Mouse (Mus musculus) left cerebral cortex, adult 2 months (tissue): Measurements from ENCODE around the gene Uba52. TPM values are rescaled to one million over a fixed set of nuclear protein-coding genes. Genes with fewer than 3 reads are reported as not detected.
A peak's percentile ranks its signal among the peaks of the same experiment; 100 is the strongest.

ENCODE experiments used
- DNase-seq, 2 experiments: peaks; one replicate each; pipeline ENCODE4 v3.0.0; 2021 to 2022; ENCODE audit warnings: low spot score in 2 of 2, mixed read lengths in 1 of 2; ENCODE audit errors: extremely low spot score in 1 of 2
- H3K27ac ChIP-seq: fragments of 200-600 bp; 2 replicates; pipeline ENCODE4 v1.8.1; 2022
- H3K4me3 ChIP-seq: fragments of 200-600 bp; 2 replicates; pipeline ENCODE4 v1.8.1; 2022
- CTCF ChIP-seq: fragments of 200-600 bp; IDR thresholded peaks from 2 replicates; pipeline ENCODE4 v1.8.1; 2022; ENCODE audit warnings: antibody characterized with exemption, mild to moderate bottlenecking, moderate library complexity
- intact Hi-C: fragments of 180-260 bp; cut with DNase I; formaldehyde crosslinking; loops from one replicate; pipeline ENCODE4 v1.15.1; 2025
- long read RNA-seq, 2 experiments: library from polyadenylated mRNA; stranded (forward); transcript quantifications; one replicate each; pipeline ENCODE4 v2.0.0; 2021; ENCODE audit warnings: borderline mapping rate in 2 of 2
- total RNA-seq, 2 experiments: library from RNA; stranded (reverse); gene quantifications; 2 replicates each; pipeline ENCODE4 v1.2.3; 2021

Gene Uba52
- 100 to 1,000 TPM; 788 to 861 TPM for total RNA-seq
- long read RNA-seq, experiment 1, transcript Uba52-203 (4 exons, 711 nt): major isoform, 169 of 212 reads
- long read RNA-seq, experiment 1, transcript Uba52-201 (4 exons, 541 nt): minor isoform, 18 of 212 reads
- long read RNA-seq, experiment 1, transcript Uba52-205 (4 exons, 705 nt): minor isoform, 13 of 212 reads
- long read RNA-seq, experiment 1, partial matches to known transcripts: 1 of 212 reads
- long read RNA-seq, experiment 1, other reads (novel, unspliced or antisense): 7 of 212 reads
- long read RNA-seq, experiment 2, transcript Uba52-205 (4 exons, 705 nt): minor isoform, 11 of 218 reads
- long read RNA-seq, experiment 2, transcript Uba52-201 (4 exons, 541 nt): minor isoform, 23 of 218 reads
- long read RNA-seq, experiment 2, transcript Uba52-203 (4 exons, 711 nt): major isoform, 174 of 218 reads
- long read RNA-seq, experiment 2, partial matches to known transcripts: 0 of 218 reads
- long read RNA-seq, experiment 2, other reads (novel, unspliced or antisense): 4 of 218 reads

GRCm38 (mm10) chr8:70510228-70510915, at the start of gene Uba52:
TSS of gene Uba52 (minus strand) at chr8:70510801.
- intact Hi-C loops: no loop called here
- no peak for TF ChIP-seq CTCF
- Histone ChIP-seq H3K4me3 (peak within 1 kb of the TSS; percentile 98), H3K27ac (peak within 1 kb of the TSS; percentile 93)
- peak; percentile 97 to 98 for DNase-seq

- peak in 1 of 2 experiments; percentile 45 for DNase-seq
Observed at GRCm38 (mm10) chr8:70560096-70560495, 49.5 kb upstream of the Uba52 start.

GRCm38 (mm10) chr8:70558983-70559382, 48.4 kb upstream of the Uba52 start:
- DNase-seq: no peak
- peak; percentile 42 for TF ChIP-seq CTCF
- intact Hi-C loops: no loop called here
- Histone ChIP-seq H3K27ac (no peak overlapping the region), H3K4me3 (no peak overlapping the region)

More at GRCm38 (mm10) chr8:70560096-70560495, 49.5 kb upstream of the Uba52 start:
- H3K27ac ChIP-seq: peak overlapping the region; percentile 76
- TF ChIP-seq CTCF: peak; percentile 58
- no peak overlapping the region for H3K4me3 ChIP-seq
- intact Hi-C loops: loop anchor here (1.0 kb wide), 1 partner anchor 25 kb away; no protein-coding TSS in a partner anchor

DNA sequence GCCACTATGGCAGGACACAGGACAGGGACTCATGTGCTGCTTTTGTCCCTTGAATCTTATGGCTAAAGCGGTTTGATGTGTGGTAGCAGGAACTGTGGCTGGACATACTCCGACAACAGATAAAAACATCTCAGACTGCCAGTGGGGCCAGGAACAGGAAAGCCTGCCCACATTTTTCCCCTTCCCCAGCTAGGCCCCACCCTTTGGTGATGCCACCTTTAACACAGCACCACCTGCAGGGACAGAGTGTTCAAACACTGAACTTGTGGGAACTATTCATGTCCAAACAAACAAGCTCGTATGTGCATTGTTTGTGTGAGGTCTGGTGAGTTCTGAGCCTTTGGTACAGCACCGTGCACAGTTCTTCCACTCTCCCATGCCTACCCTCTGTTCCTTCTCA, 47.7 kb upstream of the Uba52 start:
- peak overlapping the region; percentile 38; the same call in 1 of the 2 replicates for H3K27ac ChIP-seq

GRCm38 (mm10) chr8:70555079-70555747, 44.6 kb upstream of the Uba52 start:
- no peak for DNase-seq
- no peak overlapping the region for H3K27ac ChIP-seq
- TF ChIP-seq CTCF: no peak
- intact Hi-C loops: no loop called here
- H3K4me3 ChIP-seq: no peak overlapping the region

More for the DNA sequence above, 47.7 kb upstream of the Uba52 start:
- DNase-seq: no peak
- intact Hi-C loops: no loop called here
- H3K4me3 ChIP-seq: no peak overlapping the region
- peak; percentile 13 for TF ChIP-seq CTCF

DNA sequence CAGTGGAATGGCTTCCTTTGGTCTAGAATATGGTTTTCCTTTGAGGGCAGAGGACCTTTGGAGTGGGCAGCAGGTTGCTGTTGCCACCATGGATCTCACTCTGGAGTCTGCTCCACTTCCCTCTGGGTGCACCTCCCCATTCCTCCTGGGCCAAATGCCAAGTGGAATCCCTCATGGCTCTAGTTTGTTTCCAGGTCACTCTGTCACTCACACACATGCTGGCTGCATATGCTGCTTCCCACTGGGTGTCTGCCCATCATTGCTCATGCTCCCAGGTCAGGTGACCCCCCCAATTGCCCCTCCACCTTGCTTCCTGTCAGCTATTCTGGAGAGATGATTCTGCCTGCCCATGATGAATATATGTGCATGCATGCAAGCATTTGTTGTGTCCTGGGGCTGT, 43.1 kb upstream of the Uba52 start:
- no peak for DNase-seq

DNA sequence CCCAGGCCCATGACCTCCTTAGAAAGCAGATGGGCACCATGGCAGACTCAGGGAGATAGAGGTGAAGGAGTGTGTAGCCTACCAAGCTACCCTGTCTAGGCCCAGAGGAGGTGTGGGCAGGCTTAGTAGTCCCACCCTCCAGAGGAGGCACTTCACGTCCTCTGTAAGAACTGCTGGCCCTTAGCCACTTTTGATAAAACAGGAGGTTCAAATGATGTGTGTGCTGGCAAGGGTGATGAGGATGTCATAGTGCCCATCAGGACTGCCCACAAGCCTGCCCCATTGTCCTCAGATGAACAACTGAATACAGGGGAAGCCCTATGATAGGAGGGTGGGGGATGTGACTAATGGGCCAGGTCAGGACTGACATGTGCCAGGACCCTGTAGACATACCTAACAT, 42.2 kb upstream of the Uba52 start:
- intact Hi-C loops: no loop called here
- no peak for DNase-seq
- no peak overlapping the region for H3K4me3 ChIP-seq
- H3K27ac ChIP-seq: peak overlapping the region; percentile 65
- no peak for TF ChIP-seq CTCF

More for the DNA sequence above, 43.1 kb upstream of the Uba52 start:
- intact Hi-C loops: no loop called here
- Histone ChIP-seq H3K4me3 (no peak overlapping the region), H3K27ac (peak overlapping the region; percentile 65; the same call in 1 of the 2 replicates)
- no peak for TF ChIP-seq CTCF

DNA sequence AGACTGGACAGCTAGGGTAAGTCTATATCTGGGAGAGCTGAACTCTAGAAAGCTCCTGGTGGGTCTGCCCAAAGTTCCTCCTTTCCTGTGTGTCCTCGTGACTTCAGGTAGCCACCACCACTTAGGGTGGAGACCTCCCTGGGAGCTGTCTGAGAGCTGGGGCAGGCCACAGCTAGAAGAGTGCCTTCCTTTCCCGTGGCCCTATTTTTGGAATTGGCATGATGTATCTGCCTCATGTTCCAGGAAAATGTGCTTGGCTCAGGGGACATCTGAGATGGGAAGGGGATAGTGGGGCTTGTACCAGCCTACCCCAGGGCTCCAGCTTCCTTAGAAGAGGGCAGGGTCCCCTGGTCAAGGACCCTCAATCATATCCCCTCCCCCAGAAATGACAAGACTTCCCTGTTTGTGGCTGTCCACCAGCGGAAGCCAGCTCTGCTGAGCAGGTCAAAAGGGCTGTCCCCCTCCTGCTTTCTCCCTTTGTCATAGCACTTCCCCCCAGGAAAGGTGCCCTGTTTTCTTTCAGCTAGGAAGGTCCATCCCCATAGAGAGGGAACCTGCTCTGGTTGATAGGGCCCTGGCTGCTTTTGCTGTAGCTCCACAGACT, 41.1 kb upstream of the Uba52 start:
- DNase-seq: no peak
- TF ChIP-seq CTCF: no peak
- no peak overlapping the region for H3K4me3 ChIP-seq
- intact Hi-C loops: no loop called here
- peak overlapping the region; percentile 65 for H3K27ac ChIP-seq

DNA sequence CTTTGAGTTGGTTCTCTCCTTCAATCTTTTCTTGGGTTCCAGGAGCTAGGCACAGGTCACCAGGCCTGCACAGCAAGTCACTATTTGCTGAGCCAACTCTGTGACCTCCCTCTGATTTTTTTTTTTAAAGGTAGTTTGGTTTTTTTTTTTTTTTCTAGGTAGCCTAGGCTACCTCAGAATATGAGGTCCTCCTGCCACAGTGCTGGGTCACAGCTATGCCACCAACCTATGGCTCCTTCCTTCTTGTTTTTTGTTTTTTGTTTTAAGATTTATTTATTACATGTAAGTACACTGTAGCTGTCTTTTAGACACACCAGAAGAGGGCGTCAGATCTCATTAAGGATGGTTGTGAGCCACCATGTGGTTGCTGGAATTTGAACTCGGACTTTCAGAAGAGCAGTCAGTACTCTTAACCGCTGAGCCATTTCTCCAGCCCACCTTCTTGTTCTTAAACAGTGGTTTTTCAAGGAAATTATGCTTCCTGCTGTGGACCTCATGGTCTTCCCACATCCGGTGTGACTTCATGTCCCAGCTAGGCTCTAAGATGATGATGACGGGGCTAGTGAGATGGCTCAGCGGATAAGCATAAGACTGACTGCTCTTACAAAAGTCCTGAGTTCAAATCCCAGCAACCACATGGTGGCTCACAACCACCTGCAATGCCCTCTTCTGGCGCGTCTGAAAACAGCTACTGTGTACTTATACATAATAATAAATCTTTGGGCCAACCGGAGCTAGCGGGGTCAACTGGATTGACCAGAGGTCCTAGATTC, 39.0 kb upstream of the Uba52 start:
- TF ChIP-seq CTCF: no peak; the same call in 1 of the 2 replicates
- Histone ChIP-seq H3K27ac (no peak overlapping the region), H3K4me3 (no peak overlapping the region)
- DNase-seq: no peak
- intact Hi-C loops: no loop called here

DNA sequence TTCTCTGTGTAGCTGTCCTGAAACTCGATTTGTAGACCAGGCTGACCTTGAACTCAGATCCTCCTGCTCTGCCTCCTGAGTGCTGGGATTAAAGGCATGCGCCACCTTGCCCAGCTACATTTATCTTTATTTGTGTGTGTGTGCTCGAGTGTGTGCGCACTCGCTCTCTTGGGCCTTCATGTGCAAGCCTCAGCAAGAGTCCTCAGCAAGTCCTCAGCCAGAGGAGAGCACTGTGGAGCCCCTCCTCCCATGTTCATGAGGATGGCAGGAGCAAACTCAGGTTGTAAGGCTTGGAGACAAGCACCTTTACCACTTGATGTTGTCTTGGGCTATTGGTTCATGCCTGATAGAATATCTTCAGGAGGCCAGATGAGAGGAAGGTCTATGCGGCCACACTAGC, 37.2 kb upstream of the Uba52 start:
- DNase-seq: no peak
- Histone ChIP-seq H3K4me3 (no peak overlapping the region), H3K27ac (no peak overlapping the region)
- intact Hi-C loops: no loop called here
- TF ChIP-seq CTCF: no peak

GRCm38 (mm10) chr8:70546412-70546811, 35.8 kb upstream of the Uba52 start:
- Histone ChIP-seq H3K27ac (no peak overlapping the region), H3K4me3 (no peak overlapping the region)
- intact Hi-C loops: no loop called here
- TF ChIP-seq CTCF: no peak
- no peak for DNase-seq
